Mouse (Mus musculus): ENCODE data around the gene Gm5415. TPM values are rescaled to one million over a fixed set of nuclear protein-coding genes. Genes with fewer than 3 reads are reported as not detected.
"Not testable (repeated sequence)": the region's sequence is repeated elsewhere in the genome, so short reads cannot be mapped to it uniquely, and the experiment has no call there.

Gene Gm5415
- not detected for polyA plus RNA-seq (2012; fragmentation: generic; extraction: Trizol)
- long read RNA-seq, experiment 1, result 0 reads
- long read RNA-seq, experiment 2, result 0 reads

GRCm38 (mm10) chr1:32547194-32547593, at the start of gene Gm5415:
Gene Gm5415 (minus strand): TSS chr1:32547294.
- not testable (repeated sequence) for H3K4me3 ChIP-seq (ENCODE audit: insufficient read depth, poor library complexity, severe bottlenecking); H3K79me3 ChIP-seq (ENCODE audit: low read depth); H3K27me3 ChIP-seq (ENCODE audit: control insufficient read depth, insufficient read depth, insufficient read length); H3K79me2 ChIP-seq (ENCODE audit: control insufficient read depth, insufficient read depth); H3ac ChIP-seq (ENCODE audit: control insufficient read depth, insufficient read length, low read depth); H3K36me3 ChIP-seq (ENCODE audit: control insufficient read depth, insufficient read depth)

GRCm38 (mm10) chr1:32568901-32569300, 21.8 kb upstream of the Gm5415 start:
- no peak overlapping the region for H3ac ChIP-seq (ENCODE audit: control insufficient read depth, insufficient read length, low read depth)
- no peaks in the 10 kb centered on the region for H3K36me3 ChIP-seq (ENCODE audit: control insufficient read depth, insufficient read depth)
- no peaks in the 10 kb centered on the region for H3K79me3 ChIP-seq (ENCODE audit: low read depth)
- no peaks in the 10 kb centered on the region for H3K27me3 ChIP-seq (ENCODE audit: control insufficient read depth, insufficient read depth, insufficient read length)
- no peak overlapping the region for H3K4me3 ChIP-seq (ENCODE audit: insufficient read depth, poor library complexity, severe bottlenecking)
- no peak for TF ChIP-seq USF1 (IDR thresholded peaks at IDR 0.05; ENCODE audit: low read depth)
- TF ChIP-seq MYOG (IDR thresholded peaks at IDR 0.05; ENCODE audit: control insufficient read depth, extremely low read depth, insufficient read length), result no peak
- no peak for TF ChIP-seq FOSL1 (IDR thresholded peaks at IDR 0.05; ENCODE audit: insufficient read depth, low read length, poor library complexity, severe bottlenecking)
- no peak for TF ChIP-seq CTCF (IDR thresholded peaks at IDR 0.05; ENCODE audit: control insufficient read depth, insufficient read depth, insufficient read length)
- TF ChIP-seq CEBPB (IDR thresholded peaks at IDR 0.05; ENCODE audit: low read depth), result no peak
- H3K79me2 ChIP-seq (ENCODE audit: control insufficient read depth, insufficient read depth), result no peaks in the 10 kb centered on the region

DNA sequence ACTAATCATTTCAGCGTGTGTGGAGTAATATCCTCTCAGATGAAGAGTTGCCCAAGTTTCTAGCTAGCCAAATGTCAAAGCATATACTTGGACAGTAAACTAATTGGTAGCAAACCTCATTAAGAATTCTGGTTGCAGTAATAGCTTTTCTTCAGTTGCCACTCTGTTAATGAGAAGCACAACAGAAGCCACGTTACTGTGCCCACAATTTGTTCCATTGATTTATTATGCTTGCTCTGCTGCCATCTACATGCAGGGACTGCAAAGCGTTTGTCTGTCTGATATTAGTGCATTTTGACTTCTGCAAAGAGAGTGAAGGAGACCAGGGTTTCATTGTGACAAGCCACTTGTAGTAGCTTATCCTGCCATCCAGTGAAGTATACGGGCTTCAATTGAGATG, 6.8 kb upstream of the Gm5415 start:
- Histone ChIP-seq H3K36me3 (ENCODE audit: control insufficient read depth, insufficient read depth) (no peaks in the 10 kb centered on the region), H3ac (ENCODE audit: control insufficient read depth, insufficient read length, low read depth) (no peak overlapping the region), H3K4me3 (ENCODE audit: insufficient read depth, poor library complexity, severe bottlenecking) (no peak overlapping the region), H3K27me3 (ENCODE audit: control insufficient read depth, insufficient read depth, insufficient read length) (no peaks in the 10 kb centered on the region), H3K79me2 (ENCODE audit: control insufficient read depth, insufficient read depth) (no peaks in the 10 kb centered on the region), H3K79me3 (ENCODE audit: low read depth) (no peaks in the 10 kb centered on the region)
- TF ChIP-seq CTCF (IDR thresholded peaks at IDR 0.05; ENCODE audit: control insufficient read depth, insufficient read depth, insufficient read length), result no peak
- no peak for TF ChIP-seq USF1 (IDR thresholded peaks at IDR 0.05; ENCODE audit: low read depth)
- no peak for TF ChIP-seq CEBPB (IDR thresholded peaks at IDR 0.05; ENCODE audit: low read depth)
- TF ChIP-seq MAX (IDR thresholded peaks at IDR 0.05), result no peak
- no peak for TF ChIP-seq MYOG (IDR thresholded peaks at IDR 0.05; ENCODE audit: control insufficient read depth, extremely low read depth, insufficient read length)
- no peak for TF ChIP-seq FOSL1 (IDR thresholded peaks at IDR 0.05; ENCODE audit: insufficient read depth, low read length, poor library complexity, severe bottlenecking)
- no peak for TF ChIP-seq MYOD1 (IDR thresholded peaks at IDR 0.05; ENCODE audit: control insufficient read depth, insufficient read length, low read depth)

- Histone ChIP-seq H3K36me3 (ENCODE audit: control insufficient read depth, insufficient read depth) (no peaks in the 10 kb centered on the region), H3K79me2 (ENCODE audit: control insufficient read depth, insufficient read depth) (no peaks in the 10 kb centered on the region), H3K4me3 (ENCODE audit: insufficient read depth, poor library complexity, severe bottlenecking) (no peak overlapping the region), H3K27me3 (ENCODE audit: control insufficient read depth, insufficient read depth, insufficient read length) (no peaks in the 10 kb centered on the region), H3K79me3 (ENCODE audit: low read depth) (no peaks in the 10 kb centered on the region), H3ac (ENCODE audit: control insufficient read depth, insufficient read length, low read depth) (no peak overlapping the region)
- TF ChIP-seq MYOD1 (IDR thresholded peaks at IDR 0.05; ENCODE audit: control insufficient read depth, insufficient read length, low read depth) (no peak), USF1 (IDR thresholded peaks at IDR 0.05; ENCODE audit: low read depth) (no peak), MYOG (IDR thresholded peaks at IDR 0.05; ENCODE audit: control insufficient read depth, extremely low read depth, insufficient read length) (no peak), CTCF (IDR thresholded peaks at IDR 0.05; ENCODE audit: control insufficient read depth, insufficient read depth, insufficient read length) (no peak), FOSL1 (IDR thresholded peaks at IDR 0.05; ENCODE audit: insufficient read depth, low read length, poor library complexity, severe bottlenecking) (no peak), MAX (IDR thresholded peaks at IDR 0.05) (no peak), CEBPB (IDR thresholded peaks at IDR 0.05; ENCODE audit: low read depth) (no peak)
These were observed 6.4 kb upstream of the Gm5415 start for GRCm38 (mm10) chr1:32553459-32553858.

DNA sequence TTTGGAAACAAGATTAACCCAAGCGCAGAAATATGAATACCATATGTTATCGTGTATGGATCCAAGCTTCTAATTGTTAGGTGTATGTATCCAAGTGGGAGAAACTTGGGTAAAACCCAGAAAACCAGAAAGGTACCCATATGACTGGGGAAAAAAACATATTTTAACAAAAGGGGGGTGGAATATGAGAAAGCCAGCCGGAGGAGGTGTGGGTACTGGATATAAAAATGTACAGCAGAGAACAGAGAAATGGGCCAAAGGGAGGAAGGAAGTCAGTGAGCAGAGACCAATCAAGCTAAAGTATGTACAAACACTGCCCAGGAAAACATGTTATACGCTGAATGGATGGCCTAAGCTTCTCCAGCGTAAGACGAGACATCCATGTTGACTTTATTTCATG, 43.7 kb downstream of the Gm5415 start:
- H3K4me3 ChIP-seq (ENCODE audit: insufficient read depth, poor library complexity, severe bottlenecking), result no peak overlapping the region
- TF ChIP-seq CEBPB (IDR thresholded peaks at IDR 0.05; ENCODE audit: low read depth) (no peak), MYOG (IDR thresholded peaks at IDR 0.05; ENCODE audit: control insufficient read depth, extremely low read depth, insufficient read length) (no peak), FOSL1 (IDR thresholded peaks at IDR 0.05; ENCODE audit: insufficient read depth, low read length, poor library complexity, severe bottlenecking) (no peak), USF1 (IDR thresholded peaks at IDR 0.05; ENCODE audit: low read depth) (no peak), MYOD1 (IDR thresholded peaks at IDR 0.05; ENCODE audit: control insufficient read depth, insufficient read length, low read depth) (no peak), MAX (IDR thresholded peaks at IDR 0.05) (no peak), CTCF (IDR thresholded peaks at IDR 0.05; ENCODE audit: control insufficient read depth, insufficient read depth, insufficient read length) (no peak)
- no peaks in the 10 kb centered on the region for H3K36me3 ChIP-seq (ENCODE audit: control insufficient read depth, insufficient read depth)
- no peak overlapping the region for H3ac ChIP-seq (ENCODE audit: control insufficient read depth, insufficient read length, low read depth)
- no peaks in the 10 kb centered on the region for H3K27me3 ChIP-seq (ENCODE audit: control insufficient read depth, insufficient read depth, insufficient read length)
- H3K79me2 ChIP-seq (ENCODE audit: control insufficient read depth, insufficient read depth), result no peaks in the 10 kb centered on the region
- no peaks in the 10 kb centered on the region for H3K79me3 ChIP-seq (ENCODE audit: low read depth)
